Mouse (Mus musculus): ENCODE measurements around the gene Ankrd11. TPM values are rescaled to one million over a fixed set of nuclear protein-coding genes. Genes with fewer than 3 reads are reported as not detected.

Gene Ankrd11
- total and polyA plus RNA-seq, 3 experiments, result 49.2 to 235 (median 87.7) TPM

- H3K9ac ChIP-seq (ENCODE audit: control insufficient read depth, low read depth, low read length, poor library complexity, severe bottlenecking), result no peak overlapping the region
- H3K27me3 ChIP-seq (ENCODE audit: control insufficient read depth in 1 of 2, insufficient read depth in 2 of 2, low read length in 2 of 2), result no peaks in the 10 kb centered on the region
- no peaks in the 10 kb centered on the region for H3K4me1 ChIP-seq (ENCODE audit: control insufficient read depth in 1 of 2, insufficient read depth in 2 of 2, low read length in 2 of 2)
- H3K4me3 ChIP-seq (ENCODE audit: control insufficient read depth in 1 of 2, insufficient read depth in 1 of 2, low read depth in 2 of 2, low read length in 2 of 2), result no peak overlapping the region
- H3K36me3 ChIP-seq (ENCODE audit: control insufficient read depth in 1 of 2, insufficient read depth in 2 of 2, low read length in 2 of 2), result peaks cover 2% of the 10 kb centered on the region in 2 experiments; a peak in 2 of 4 replicates
- TF ChIP-seq ZKSCAN1 (IDR thresholded peaks at IDR 0.05; ENCODE audit: low read depth, low read length) (no peak), NRF1 (IDR thresholded peaks at IDR 0.05; ENCODE audit: insufficient read depth, low read depth, low read length, poor library complexity, severe bottlenecking) (no peak), MEF2A (IDR thresholded peaks at IDR 0.05; ENCODE audit: extremely low read depth, insufficient replicate concordance, low read depth, low read length, poor library complexity, severe bottlenecking) (no peak), GATA1 (IDR thresholded peaks at IDR 0.05; ENCODE audit: low read depth, low read length) (no peak), CHD1 (IDR thresholded peaks at IDR 0.05; ENCODE audit: low read depth, low read length) (no peak), ZNF384 (IDR thresholded peaks at IDR 0.05; ENCODE audit: low read depth, low read length) (no peak), NELFE (IDR thresholded peaks at IDR 0.05; ENCODE audit: low read depth, low read length) (no peak), UBTF (IDR thresholded peaks at IDR 0.05; ENCODE audit: borderline replicate concordance, insufficient read depth, low read depth, low read length) (no peak), SIN3A (IDR thresholded peaks at IDR 0.05; ENCODE audit: low read length) (no peak), E2F4 (IDR thresholded peaks at IDR 0.05; ENCODE audit: borderline replicate concordance, low read depth, low read length) (no peak)
- DNase-seq (ENCODE audit: low read depth, low spot score), result no peak
- no peaks in the 10 kb centered on the region for H3K9me3 ChIP-seq (replicated peaks; ENCODE audit: insufficient read depth, low read length)
- H3K79me2 ChIP-seq (ENCODE audit: control insufficient read depth, insufficient read depth, low read length, poor library complexity), result peaks cover 73% of the 10 kb centered on the region
- no peak overlapping the region for H3K27ac ChIP-seq (ENCODE audit: control insufficient read depth, low read depth, low read length)
These were observed 96.3 kb downstream of the Ankrd11 start for GRCm38 (mm10) chr8:122945775-122946174.

GRCm38 (mm10) chr8:122942803-122943713, 99.0 kb downstream of the Ankrd11 start:
- Histone ChIP-seq H3K9ac (ENCODE audit: control insufficient read depth, low read depth, low read length, poor library complexity, severe bottlenecking) (no peak overlapping the region), H3K9me3 (replicated peaks; ENCODE audit: insufficient read depth, low read length) (no peaks in the 10 kb centered on the region), H3K27me3 (ENCODE audit: control insufficient read depth in 1 of 2, insufficient read depth in 2 of 2, low read length in 2 of 2) (no peaks in the 10 kb centered on the region), H3K27ac (ENCODE audit: control insufficient read depth, low read depth, low read length) (no peak overlapping the region), H3K79me2 (ENCODE audit: control insufficient read depth, insufficient read depth, low read length, poor library complexity) (peaks cover 68% of the 10 kb centered on the region), H3K4me3 (ENCODE audit: control insufficient read depth in 1 of 2, insufficient read depth in 1 of 2, low read depth in 2 of 2, low read length in 2 of 2) (no peak overlapping the region), H3K4me1 (ENCODE audit: control insufficient read depth in 1 of 2, insufficient read depth in 2 of 2, low read length in 2 of 2) (peaks cover 0 to 3% of the 10 kb centered on the region in 2 experiments; a peak in 2 of 4 replicates), H3K36me3 (ENCODE audit: control insufficient read depth in 1 of 2, insufficient read depth in 2 of 2, low read length in 2 of 2) (peaks cover 2 to 6% of the 10 kb centered on the region in 2 experiments; a peak in 3 of 4 replicates)
- TF ChIP-seq TCF12 (IDR thresholded peaks at IDR 0.05; ENCODE audit: low read depth, low read length) (no peak), CTCF (IDR thresholded peaks at IDR 0.05 in 2 of 3, conservative IDR thresholded peaks at IDR 0.05 in 1 of 3; ENCODE audit: control insufficient read depth in 1 of 3, insufficient read depth in 1 of 3, low read depth in 2 of 3, low read length in 3 of 3, poor library complexity in 1 of 3, severe bottlenecking in 1 of 3) (peak in 1 of 3 experiments; percentile 26; a peak in 3 of 6 replicates)
- no peak for DNase-seq (ENCODE audit: low read depth, low spot score)
